Mouse (Mus musculus): ENCODE results near the gene Retnlb. TPM values are rescaled to one million over a fixed set of nuclear protein-coding genes. Genes with fewer than 3 reads are reported as not detected.
"Not testable (repeated sequence)": the region's sequence is repeated elsewhere in the genome, so short reads cannot be mapped to it uniquely, and the experiment has no call there.

Gene Retnlb
- total and polyA plus RNA-seq, 2 experiments from 2014 or later, result not detected

DNA sequence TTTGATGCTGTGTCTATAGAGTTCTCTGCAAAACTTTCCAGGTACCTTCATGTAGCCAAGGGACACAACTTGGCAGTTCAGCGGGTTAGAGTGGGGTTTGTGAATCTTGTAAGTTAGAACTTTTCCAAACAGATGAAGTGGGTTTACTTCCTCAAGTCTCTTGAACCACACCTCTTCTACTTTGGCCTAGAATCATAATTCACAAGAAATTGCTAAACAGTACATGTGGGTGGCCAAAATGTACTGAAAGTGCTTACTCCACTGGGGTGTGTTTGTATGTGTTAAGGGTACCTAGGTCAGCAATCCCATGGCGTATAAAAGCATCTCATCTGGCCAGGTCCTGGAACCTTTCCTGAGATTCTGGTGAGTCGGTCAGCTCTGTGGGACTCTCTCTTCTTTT lies 25.6 kb downstream of the Retnlb start, which contains the start of gene Retnla:
Gene Retnla, plus strand, starts transcription at position 286 of the 400 bp plus-strand sequence.
- whole genome bisulfite sequencing, result 60% methylated on average over 3 of the region's 3 CpGs
- no peak for TF ChIP-seq EP300 (IDR thresholded peaks at IDR 0.05; ENCODE audit: low read depth)
- no peak for TF ChIP-seq CTCF (IDR thresholded peaks at IDR 0.05; ENCODE audit: low read depth)
- H3K9me3 ChIP-seq (replicated peaks; ENCODE audit: control insufficient read depth, low read length), result no peaks in the 10 kb centered on the region
- H3K27me3 ChIP-seq (ENCODE audit: control insufficient read depth, insufficient read depth, low read length), result no peaks in the 10 kb centered on the region
- no peaks in the 10 kb centered on the region for H3K36me3 ChIP-seq (replicated peaks; ENCODE audit: control insufficient read depth, insufficient read depth, low read length)
- no peak within 1 kb of the TSS for H3K4me2 ChIP-seq (ENCODE audit: low read depth, low read length)
- H3K9ac ChIP-seq (replicated peaks; ENCODE audit: low read depth, low read length), result no peak within 1 kb of the TSS
- no peak within 1 kb of the TSS for H3K4me3 ChIP-seq (ENCODE audit: low read depth, low read length)
- ATAC-seq (ENCODE audit: insufficient read depth, low read depth) (no peak), DNase-seq (ENCODE audit: low spot score) (no peak)
- H3K4me1 ChIP-seq (ENCODE audit: control insufficient read depth, insufficient read depth), result no peaks in the 10 kb centered on the region
- H3K27ac ChIP-seq (ENCODE audit: low read depth), result no peak within 1 kb of the TSS

DNA sequence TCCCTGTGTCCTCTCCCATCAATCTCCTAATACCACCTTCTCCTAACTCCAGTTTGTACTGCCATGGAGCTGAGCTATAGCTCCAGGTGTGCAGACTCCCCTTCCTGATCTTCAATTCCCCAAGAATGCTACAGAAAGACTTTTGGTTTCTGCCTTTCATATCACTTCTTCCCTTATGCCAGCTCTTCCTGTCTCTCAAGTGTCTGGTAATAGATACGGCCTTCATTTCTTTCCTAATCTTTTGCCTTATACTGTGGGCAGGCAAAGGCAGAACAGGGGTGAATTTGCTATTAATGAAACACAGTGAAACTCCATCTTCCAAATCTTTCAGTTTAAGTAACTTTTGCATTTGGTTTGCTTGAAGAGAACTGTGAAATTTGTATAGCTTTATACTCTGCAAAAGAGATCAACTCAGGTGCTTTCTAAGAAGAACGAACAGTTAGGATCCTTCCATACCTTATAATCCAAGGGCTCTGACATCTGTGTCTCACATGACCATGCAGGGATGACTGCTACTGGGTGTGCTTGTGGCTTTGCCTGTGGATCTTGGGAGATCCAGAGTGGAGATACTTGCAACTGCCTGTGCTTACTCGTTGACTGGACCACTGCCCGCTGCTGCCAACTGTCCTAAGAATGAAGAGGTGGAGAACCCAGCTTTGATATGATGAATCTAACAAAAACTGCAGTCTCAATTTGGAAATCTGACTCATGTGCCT lies 27.2 kb downstream of the Retnlb start:
- H3K36me3 ChIP-seq (replicated peaks; ENCODE audit: control insufficient read depth, insufficient read depth, low read length), result no peaks in the 10 kb centered on the region
- WGBS, result 80% methylated on average over 4 of the region's 4 CpGs
- H3K9ac ChIP-seq (replicated peaks; ENCODE audit: low read depth, low read length), result no peak overlapping the region
- H3K9me3 ChIP-seq (replicated peaks; ENCODE audit: control insufficient read depth, low read length), result no peaks in the 10 kb centered on the region
- DNase-seq (ENCODE audit: low spot score), result no peak
- no peaks in the 10 kb centered on the region for H3K27me3 ChIP-seq (ENCODE audit: control insufficient read depth, insufficient read depth, low read length)
- ATAC-seq (ENCODE audit: insufficient read depth, low read depth), result no peak
- no peak overlapping the region for H3K27ac ChIP-seq (ENCODE audit: low read depth)
- no peaks in the 10 kb centered on the region for H3K4me1 ChIP-seq (ENCODE audit: control insufficient read depth, insufficient read depth)
- no peak for TF ChIP-seq EP300 (IDR thresholded peaks at IDR 0.05; ENCODE audit: low read depth)
- no peak for TF ChIP-seq CTCF (IDR thresholded peaks at IDR 0.05; ENCODE audit: low read depth)
- H3K4me2 ChIP-seq (ENCODE audit: low read depth, low read length), result no peak overlapping the region
- no peak overlapping the region for H3K4me3 ChIP-seq (ENCODE audit: low read depth, low read length)

- H3K9me3 ChIP-seq (replicated peaks; ENCODE audit: control insufficient read depth, low read length); DNase-seq (ENCODE audit: low spot score); H3K9ac ChIP-seq (replicated peaks; ENCODE audit: low read depth, low read length); H3K27me3 ChIP-seq (ENCODE audit: control insufficient read depth, insufficient read depth, low read length); H3K4me1 ChIP-seq (ENCODE audit: control insufficient read depth, insufficient read depth); H3K36me3 ChIP-seq (replicated peaks; ENCODE audit: control insufficient read depth, insufficient read depth, low read length); ATAC-seq (ENCODE audit: insufficient read depth, low read depth); H3K27ac ChIP-seq (ENCODE audit: low read depth); H3K4me2 ChIP-seq (ENCODE audit: low read depth, low read length); H3K4me3 ChIP-seq (ENCODE audit: low read depth, low read length): not testable (repeated sequence)
- WGBS, result 89% methylated on average over 1 of the region's 1 CpGs
These were observed 48.3 kb downstream of the Retnlb start for GRCm38 (mm10) chr16:48865004-48865403.

DNA sequence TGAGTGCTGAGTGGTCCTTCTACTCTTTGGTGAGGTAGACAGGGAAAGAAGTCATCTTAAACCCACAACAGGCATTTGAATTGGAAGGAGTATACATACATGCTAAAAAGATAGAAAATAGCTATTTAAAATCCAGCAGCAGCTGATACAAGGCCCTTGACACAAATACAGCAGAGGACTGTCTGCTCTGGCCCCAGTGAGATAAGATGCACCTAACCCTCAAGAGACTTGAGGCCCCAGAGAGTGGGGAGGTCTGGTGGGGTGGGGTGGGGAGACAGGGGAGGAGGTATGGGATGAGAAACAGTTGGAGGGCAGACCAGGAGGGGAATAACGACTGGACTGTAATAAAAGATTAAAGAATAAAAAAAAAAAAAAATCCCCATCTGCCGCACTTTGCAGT lies 51.0 kb downstream of the Retnlb start:
- no peak overlapping the region for H3K4me2 ChIP-seq (ENCODE audit: low read depth, low read length)
- TF ChIP-seq CTCF (IDR thresholded peaks at IDR 0.05; ENCODE audit: low read depth) (no peak), EP300 (IDR thresholded peaks at IDR 0.05; ENCODE audit: low read depth) (no peak)
- no peak overlapping the region for H3K9ac ChIP-seq (replicated peaks; ENCODE audit: low read depth, low read length)
- DNase-seq (ENCODE audit: low spot score) (no peak), ATAC-seq (ENCODE audit: insufficient read depth, low read depth) (no peak)
- no peak overlapping the region for H3K27ac ChIP-seq (ENCODE audit: low read depth)
- H3K4me3 ChIP-seq (ENCODE audit: low read depth, low read length), result no peak overlapping the region
- no peaks in the 10 kb centered on the region for H3K27me3 ChIP-seq (ENCODE audit: control insufficient read depth, insufficient read depth, low read length)
- H3K9me3 ChIP-seq (replicated peaks; ENCODE audit: control insufficient read depth, low read length), result no peaks in the 10 kb centered on the region
- no peaks in the 10 kb centered on the region for H3K4me1 ChIP-seq (ENCODE audit: control insufficient read depth, insufficient read depth)
- WGBS, result 56% methylated on average over 2 of the region's 2 CpGs
- no peaks in the 10 kb centered on the region for H3K36me3 ChIP-seq (replicated peaks; ENCODE audit: control insufficient read depth, insufficient read depth, low read length)

Other genes with a start within 250 kb of the Retnlb start
- gene Trat1, start 44.8 kb upstream of the Retnlb start, total RNA-seq (2014; rRNA removed; ENCODE audit: low replicate concordance), result 1.5 TPM in 1 of 2 replicates, not detected in the other
- gene Trat1, start 44.8 kb upstream of the Retnlb start, polyA plus RNA-seq (2015; fragmentation: Nextera tagmentation; extraction: Ambion mirVana), result not detected in 2 replicates
- not detected in 2 replicates for gene Retnla, start 25.7 kb downstream of the Retnlb start, total RNA-seq (2014; rRNA removed; ENCODE audit: low replicate concordance)
- 0.20 and 4.7 TPM in 2 replicates for gene Retnla, start 25.7 kb downstream of the Retnlb start, polyA plus RNA-seq (2015; fragmentation: Nextera tagmentation; extraction: Ambion mirVana)
- not detected in 2 replicates for gene Retnlg, start 55.8 kb downstream of the Retnlb start, total RNA-seq (2014; rRNA removed; ENCODE audit: low replicate concordance)
- gene Retnlg, start 55.8 kb downstream of the Retnlb start, polyA plus RNA-seq (2015; fragmentation: Nextera tagmentation; extraction: Ambion mirVana), result 1.8 and 3.0 TPM in 2 replicates
- 10.8 and 13.3 TPM in 2 replicates for gene Dzip3, start 177.3 kb downstream of the Retnlb start, total RNA-seq (2014; rRNA removed; ENCODE audit: low replicate concordance)
- gene Dzip3, start 177.3 kb downstream of the Retnlb start, polyA plus RNA-seq (2015; fragmentation: Nextera tagmentation; extraction: Ambion mirVana), result 4.3 and 5.3 TPM in 2 replicates
- 13.1 and 25.9 TPM in 2 replicates for gene Cip2a, start 177.3 kb downstream of the Retnlb start, total RNA-seq (2014; rRNA removed; ENCODE audit: low replicate concordance)
- 5.7 and 6.9 TPM in 2 replicates for gene Cip2a, start 177.3 kb downstream of the Retnlb start, polyA plus RNA-seq (2015; fragmentation: Nextera tagmentation; extraction: Ambion mirVana)
- not detected in 2 replicates for gene Myh15, start 240.6 kb downstream of the Retnlb start, total RNA-seq (2014; rRNA removed; ENCODE audit: low replicate concordance)
- not detected in 2 replicates for gene Myh15, start 240.6 kb downstream of the Retnlb start, polyA plus RNA-seq (2015; fragmentation: Nextera tagmentation; extraction: Ambion mirVana)